25 mouse cellular contexts compared by ENCODE assay signal in the genomic region with DNA sequence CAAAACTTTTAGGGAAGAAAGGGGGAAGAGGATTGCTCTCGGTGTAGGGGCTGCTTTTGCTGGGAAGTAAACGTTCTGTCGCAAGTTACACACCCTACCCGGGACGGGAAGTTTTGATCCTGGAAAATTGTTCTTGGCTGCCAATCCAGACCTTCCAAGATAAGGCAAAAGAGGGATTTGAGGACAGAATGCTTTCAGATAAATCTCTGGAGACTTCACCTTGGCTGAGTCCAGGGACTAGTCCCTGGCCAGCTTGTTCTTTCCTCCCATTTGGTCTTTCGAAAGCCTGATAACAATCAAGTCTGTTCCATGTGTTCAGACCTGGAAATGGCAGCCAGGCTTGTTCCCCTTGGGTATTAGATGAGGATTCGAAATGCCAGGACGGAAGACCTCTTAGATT.
A peak's percentile ranks its signal among the peaks of the same experiment; 100 is the strongest.
DNase-seq lines count a peak whose midpoint lies in the region; TF ChIP-seq lines count a peak whose summit lies in the region.
"Had no signal": no experiment of that assay in that cellular context is flagged by ENCODE, and none has a peak within 500 bp of the region (broad histone marks: within the 10 kb centered on the region; RNA-seq: fewer than 3 reads in every experiment).

No protein-coding gene starts in this region.

- 0 out of 2 replicates have a peak, but pooled peaks have one; percentile 23 for TF ChIP-seq EP300 in heart, adult 2 months (IDR thresholded peaks at IDR 0.05; ENCODE audit: insufficient read depth, low read depth, low read length)

- no peak overlapping the region for H3K4me3 ChIP-seq in heart, adult 2 months
- H3K4me3 ChIP-seq: erythroblast, embryonic 14.5 days; forebrain, embryonic 12.5 days; hindbrain, embryonic 10.5 days; hindbrain, embryonic 15.5 days; liver, embryonic 15.5 days; lung, embryonic 15.5 days; midbrain, embryonic 13.5 days had no signal

- TF ChIP-seq CTCF in heart, adult 2 months (IDR thresholded peaks at IDR 0.05) = no peak

- no peak overlapping the region for H3K27ac ChIP-seq in heart, adult 2 months
- H3K27ac ChIP-seq: forebrain, embryonic 12.5 days; hindbrain, embryonic 10.5 days; hindbrain, embryonic 15.5 days; liver, embryonic 15.5 days; lung, embryonic 15.5 days; macrophage; midbrain, embryonic 13.5 days had no signal

- peak; percentile 33 for DNase-seq in adrenal gland, postnatal 10 days
- DNase-seq in adrenal gland, adult 18-20 months (ENCODE audit: low spot score in 2 of 2) = no peak
- DNase-seq in heart, adult 2 months = peak in 1 of 2 experiments; percentile 47
- DNase-seq in heart, postnatal 10 days = no peak
- peak; percentile 4 for DNase-seq in lung, postnatal 36 days
- DNase-seq in lung, postnatal 10 days = no peak
- peak; percentile 48 for DNase-seq in skeletal muscle tissue, adult 2 months (ENCODE audit: low read depth, low spot score)
- no peak for DNase-seq in T-cell, adult 2 months (ENCODE audit: low spot score)
- DNase-seq: cerebellum, adult 2 months; cerebellum, postnatal 14 days; forebrain, postnatal 0 days; gastrocnemius, postnatal 25 days; kidney, adult 11 months; kidney, postnatal 14 days; layer of hippocampus, adult 9-11 months; thymus, postnatal 14 days had no signal

- no peaks in the 10 kb centered on the region for H3K36me3 ChIP-seq in heart, adult 2 months (ENCODE audit: control insufficient read depth, insufficient read depth, low read length)
- H3K36me3 ChIP-seq: forebrain, embryonic 12.5 days; hindbrain, embryonic 10.5 days; hindbrain, embryonic 15.5 days; liver, embryonic 15.5 days; lung, embryonic 15.5 days; midbrain, embryonic 13.5 days had no signal

- intact Hi-C loops in heart, adult 2 months (cut with DNase I) = no loop called here
- intact Hi-C loops in heart, postnatal 10 days (cut with DNase I) = no loop called here

- H3K79me2 ChIP-seq in heart, adult 2 months (replicated peaks; ENCODE audit: control insufficient read depth, insufficient read depth, low read length) = no peaks in the 10 kb centered on the region; the same call in 1 of the 2 replicates

- no peak overlapping the region for H3K9ac ChIP-seq in heart, adult 2 months (ENCODE audit: low read depth, low read length)
- H3K9ac ChIP-seq: forebrain, embryonic 12.5 days; forebrain, postnatal 0 days; hindbrain, embryonic 15.5 days; liver, embryonic 15.5 days; lung, embryonic 15.5 days; midbrain, embryonic 13.5 days had no signal

- peaks cover 3% of the 10 kb centered on the region for H3K4me1 ChIP-seq in heart, adult 2 months (ENCODE audit: control insufficient read depth, insufficient read depth, low read length)
- H3K4me1 ChIP-seq: forebrain, embryonic 12.5 days; hindbrain, embryonic 10.5 days; hindbrain, embryonic 15.5 days; liver, embryonic 15.5 days; lung, embryonic 15.5 days; midbrain, embryonic 13.5 days had no signal

- 51% methylated on average over 8 of the region's 8 CpGs for WGBS in heart, adult 2 months

- H3K27me3 ChIP-seq in heart, adult 2 months (ENCODE audit: control insufficient read depth, insufficient read depth, low read length) = no peaks in the 10 kb centered on the region
- H3K27me3 ChIP-seq: forebrain, embryonic 12.5 days; hindbrain, embryonic 15.5 days; liver, embryonic 15.5 days; lung, embryonic 15.5 days; midbrain, embryonic 13.5 days; Patski had no signal

- no peak for TF ChIP-seq POLR2A in heart, adult 2 months (IDR thresholded peaks at IDR 0.05; ENCODE audit: insufficient read depth, low read depth, low read length)

Comparison
In these comparisons a context has a peak if more than half of its experiments do, and no peak if none do; other contexts are left out.
1. DNase-seq: peak in adrenal gland, postnatal 10 days (single experiment), lung, postnatal 36 days (single experiment) and skeletal muscle tissue, adult 2 months (single experiment); none in adrenal gland, adult 18-20 months (0 of 2), heart, postnatal 10 days (0 of 2), lung, postnatal 10 days (single experiment) and T-cell, adult 2 months (single experiment).